Mouse (Mus musculus): ENCODE results near the gene Ilkap.

DNA sequence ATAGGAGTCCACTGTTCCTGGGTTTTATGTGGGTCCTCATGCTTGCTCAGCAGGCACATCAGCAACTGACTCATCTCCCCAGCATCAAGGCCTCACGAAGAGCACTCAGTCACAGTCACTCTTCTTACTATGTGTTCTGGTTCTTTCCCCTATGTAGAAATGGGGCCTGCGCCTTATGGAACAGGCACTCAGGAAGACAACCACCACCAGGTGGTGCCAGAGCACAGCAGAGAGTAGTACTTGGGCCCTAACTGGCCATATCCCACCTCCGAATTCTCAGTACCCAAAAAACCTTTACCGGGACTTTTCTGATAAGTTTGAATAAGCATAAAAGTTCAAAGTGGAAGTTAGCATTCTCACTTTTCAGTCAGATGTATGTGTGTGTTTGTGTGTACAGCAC is 30.0 kb upstream of the Ilkap start:
- TF ChIP-seq POLR2A (IDR thresholded peaks at IDR 0.05; ENCODE audit: extremely low read depth, insufficient read depth, low read length): no peak
- peak; percentile 88 for TF ChIP-seq CTCF (IDR thresholded peaks at IDR 0.05; ENCODE audit: extremely low read depth, insufficient read depth, low read length)
